ENCODE assay signal across 22 mouse cellular contexts in the genomic region with DNA sequence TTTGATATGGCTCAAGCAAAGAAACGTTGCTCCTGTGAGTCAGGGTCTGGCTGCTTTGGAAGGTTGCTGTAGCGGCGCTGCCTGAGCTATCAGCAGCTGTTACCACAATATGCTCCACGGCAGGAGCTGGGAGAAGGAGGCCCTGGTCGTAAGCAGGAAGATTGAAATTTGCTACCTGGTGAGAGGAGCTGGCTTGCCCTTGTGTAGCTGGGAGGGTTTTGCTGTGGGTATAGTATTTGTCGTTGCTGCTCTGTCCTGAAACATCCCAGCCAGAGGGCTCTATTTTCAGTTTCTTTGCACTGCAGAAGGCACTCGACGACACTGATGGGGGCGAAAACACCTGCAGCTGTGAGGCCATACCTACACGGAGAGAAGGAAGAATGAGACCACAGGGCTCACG. TPM values are rescaled to one million over a fixed set of nuclear protein-coding genes. Genes with fewer than 3 reads are reported as not detected.
A peak's percentile ranks its signal among the peaks of the same experiment; 100 is the strongest.
DNase-seq lines count a peak whose midpoint lies in the region; ATAC-seq lines count a peak whose summit lies in the region.
"Had no signal": no experiment of that assay in that cellular context is flagged by ENCODE, and none has a peak within 500 bp of the region (broad histone marks: within the 10 kb centered on the region; RNA-seq: fewer than 3 reads in every experiment).

No protein-coding gene starts in this region.

- peak; percentile 16 for DNase-seq in CD4-positive, CD25-positive, alpha-beta regulatory T cell, adult 2 months (ENCODE audit: low read depth, low spot score)
- peak; percentile 65 to 69 for DNase-seq in cerebellum, postnatal 36 days
- peak; percentile 77 for DNase-seq in thymus, postnatal 14 days
- DNase-seq: adrenal gland, postnatal 25 days; heart, postnatal 4 days; left cerebral cortex, postnatal 4 days; liver, embryonic 13.5 days; lung, postnatal 10 days had no signal

- H3K9me3 ChIP-seq in megakaryocyte, embryonic 14.5 days = no peaks in the 10 kb centered on the region
- H3K9me3 ChIP-seq in kidney, embryonic 16.5 days (ENCODE audit: low read length) = no peaks in the 10 kb centered on the region
- H3K9me3 ChIP-seq: embryonic facial prominence, embryonic 15.5 days; forebrain, embryonic 15.5 days; intestine, embryonic 15.5 days; liver, embryonic 13.5 days; midbrain, embryonic 13.5 days; neural tube, embryonic 13.5 days had no signal

- no peak overlapping the region for H3K9ac ChIP-seq in kidney, embryonic 16.5 days (replicated peaks; ENCODE audit: low read length)
- H3K9ac ChIP-seq: embryonic facial prominence, embryonic 15.5 days; forebrain, embryonic 15.5 days; intestine, embryonic 15.5 days; liver, embryonic 13.5 days; midbrain, embryonic 13.5 days; neural tube, embryonic 13.5 days had no signal

- no peak for ATAC-seq in CD4-positive, CD25-positive, alpha-beta regulatory T cell, adult 4 months
- ATAC-seq in megakaryocyte, adult 5-6 weeks (ENCODE audit: poor library complexity, severe bottlenecking) = no peak
- no peak for ATAC-seq in granulocyte monocyte progenitor cell, adult 5-6 weeks (replicated peaks; ENCODE audit: poor library complexity, severe bottlenecking)
- no peak for ATAC-seq in kidney, embryonic 16.5 days (ENCODE audit: low FRiP score, low TSS enrichment)
- ATAC-seq: forebrain, embryonic 15.5 days; intestine, embryonic 15.5 days; midbrain, embryonic 13.5 days had no signal

- H3K4me1 ChIP-seq in megakaryocyte, embryonic 14.5 days = peaks cover 87% of the 10 kb centered on the region
- H3K4me1 ChIP-seq in kidney, embryonic 16.5 days (ENCODE audit: insufficient read depth, low read length) = peaks cover 10% of the 10 kb centered on the region
- H3K4me1 ChIP-seq: embryonic facial prominence, embryonic 15.5 days; intestine, embryonic 15.5 days; midbrain, embryonic 13.5 days had no signal

- WGBS in kidney, embryonic 16.5 days = 89% methylated on average over 11 of the region's 11 CpGs

- no peak overlapping the region for H3K4me2 ChIP-seq in kidney, embryonic 16.5 days (replicated peaks; ENCODE audit: low read depth, low read length)
- H3K4me2 ChIP-seq: embryonic facial prominence, embryonic 15.5 days; forebrain, embryonic 15.5 days; intestine, embryonic 15.5 days; liver, embryonic 13.5 days; midbrain, embryonic 13.5 days; neural tube, embryonic 13.5 days had no signal

- peaks cover 88% of the 10 kb centered on the region for H3K36me3 ChIP-seq in megakaryocyte, embryonic 14.5 days (replicated peaks; ENCODE audit: low read length)
- H3K36me3 ChIP-seq in kidney, embryonic 16.5 days (ENCODE audit: insufficient read depth, low read length) = peaks cover 14% of the 10 kb centered on the region; the same call in 1 of the 2 replicates

- no peaks in the 10 kb centered on the region for H3K27me3 ChIP-seq in megakaryocyte, embryonic 14.5 days (replicated peaks)
- no peaks in the 10 kb centered on the region for H3K27me3 ChIP-seq in kidney, embryonic 16.5 days (ENCODE audit: insufficient read depth, low read length)
- H3K27me3 ChIP-seq: embryonic facial prominence, embryonic 15.5 days; forebrain, embryonic 15.5 days; intestine, embryonic 15.5 days; liver, embryonic 13.5 days; midbrain, embryonic 13.5 days; neural tube, embryonic 13.5 days had no signal

- H3K4me3 ChIP-seq in megakaryocyte, embryonic 14.5 days (replicated peaks) = peak overlapping the region; percentile 59
- no peak overlapping the region for H3K4me3 ChIP-seq in kidney, embryonic 16.5 days (ENCODE audit: low read length)
- H3K4me3 ChIP-seq: embryonic facial prominence, embryonic 15.5 days; forebrain, embryonic 15.5 days; intestine, embryonic 15.5 days; liver, embryonic 13.5 days; midbrain, embryonic 13.5 days; neural tube, embryonic 13.5 days had no signal

- no peak overlapping the region for H3K27ac ChIP-seq in kidney, embryonic 16.5 days (ENCODE audit: low read length)
- H3K27ac ChIP-seq: embryonic facial prominence, embryonic 15.5 days; forebrain, embryonic 15.5 days; intestine, embryonic 15.5 days; liver, embryonic 13.5 days; midbrain, embryonic 13.5 days; neural tube, embryonic 13.5 days had no signal

RNA-seq across cellular contexts. Expression of a gene that starts 13.4 kb away (rescaled TPM):
- 10 to 100 TPM; 25.6 to 29.8 TPM for polyA plus RNA-seq in CD4-positive, CD25-positive, alpha-beta regulatory T cell, adult 4 months (2017; shearing (Covaris generic))
- 23.3 and 49.7 TPM in 2 replicates for polyA plus RNA-seq in megakaryocyte, embryonic 14.5 days (2012; ENCODE audit: insufficient read depth, low replicate concordance)
- total RNA-seq in megakaryocyte, adult 5-6 weeks (2015) = 287 and 324 TPM in 2 replicates
- total RNA-seq in megakaryocyte, adult 5-6 weeks (2017) = 142 and 182 TPM in 2 replicates
- 96.0 and 111 TPM in 2 replicates for total RNA-seq in granulocyte monocyte progenitor cell, adult 5-6 weeks (2014; fragmentation: Nextera tagmentation)
- total RNA-seq in granulocyte monocyte progenitor cell, adult 5-6 weeks (2017) = 56.8 and 59.0 TPM in 2 replicates
- 10.3 and 11.3 TPM in 2 replicates for polyA plus RNA-seq in kidney, embryonic 16.5 days (2015; fragmentation: Nextera tagmentation; extraction: Ambion mirVana)

RNA-seq across cellular contexts. Expression of a gene that starts 31.3 kb away (rescaled TPM):
- 10 to 100 TPM; 17.5 to 19.5 TPM for polyA plus RNA-seq in CD4-positive, CD25-positive, alpha-beta regulatory T cell, adult 4 months (2017; shearing (Covaris generic))
- 3.1 and 10.5 TPM in 2 replicates for polyA plus RNA-seq in megakaryocyte, embryonic 14.5 days (2012; ENCODE audit: insufficient read depth, low replicate concordance)
- 33.1 and 37.1 TPM in 2 replicates for total RNA-seq in megakaryocyte, adult 5-6 weeks (2015)
- 23.4 and 24.5 TPM in 2 replicates for total RNA-seq in megakaryocyte, adult 5-6 weeks (2017)
- total RNA-seq in granulocyte monocyte progenitor cell, adult 5-6 weeks (2014; fragmentation: Nextera tagmentation) = 33.9 and 39.8 TPM in 2 replicates
- total RNA-seq in granulocyte monocyte progenitor cell, adult 5-6 weeks (2017) = 17.1 and 21.2 TPM in 2 replicates
- 29.8 and 31.2 TPM in 2 replicates for polyA plus RNA-seq in kidney, embryonic 16.5 days (2015; fragmentation: Nextera tagmentation; extraction: Ambion mirVana)

RNA-seq across cellular contexts. Expression of a gene that starts 31.4 kb away (rescaled TPM):
- 10 to 100 TPM; 20.6 to 31.7 TPM for polyA plus RNA-seq in CD4-positive, CD25-positive, alpha-beta regulatory T cell, adult 4 months (2017; shearing (Covaris generic))
- polyA plus RNA-seq in megakaryocyte, embryonic 14.5 days (2012; ENCODE audit: insufficient read depth, low replicate concordance) = 2.8 and 3.6 TPM in 2 replicates
- total RNA-seq in megakaryocyte, adult 5-6 weeks (2015) = 19.2 and 20.2 TPM in 2 replicates
- 17.8 TPM in 2 replicates for total RNA-seq in megakaryocyte, adult 5-6 weeks (2017)
- 15.6 and 19.6 TPM in 2 replicates for total RNA-seq in granulocyte monocyte progenitor cell, adult 5-6 weeks (2014; fragmentation: Nextera tagmentation)
- 17.9 and 19.9 TPM in 2 replicates for total RNA-seq in granulocyte monocyte progenitor cell, adult 5-6 weeks (2017)
- polyA plus RNA-seq in kidney, embryonic 16.5 days (2015; fragmentation: Nextera tagmentation; extraction: Ambion mirVana) = 22.3 and 22.8 TPM in 2 replicates

RNA-seq across cellular contexts. Expression of a gene that starts 31.4 kb away (rescaled TPM):
- under 1 TPM in 1 of 2 experiments, not detected in 1; 0.52 TPM for polyA plus RNA-seq in CD4-positive, CD25-positive, alpha-beta regulatory T cell, adult 4 months (2017; shearing (Covaris generic))
- polyA plus RNA-seq in megakaryocyte, embryonic 14.5 days (2012; ENCODE audit: insufficient read depth, low replicate concordance) = not detected in 2 replicates
- 0.32 and 0.45 TPM in 2 replicates for total RNA-seq in megakaryocyte, adult 5-6 weeks (2015)
- not detected in 2 replicates for total RNA-seq in megakaryocyte, adult 5-6 weeks (2017)
- 2.2 TPM in 1 of 2 replicates, not detected in the other for total RNA-seq in granulocyte monocyte progenitor cell, adult 5-6 weeks (2014; fragmentation: Nextera tagmentation)
- 0.47 and 1.0 TPM in 2 replicates for total RNA-seq in granulocyte monocyte progenitor cell, adult 5-6 weeks (2017)
- 0.11 TPM in 1 of 2 replicates, not detected in the other for polyA plus RNA-seq in kidney, embryonic 16.5 days (2015; fragmentation: Nextera tagmentation; extraction: Ambion mirVana)
- total RNA-seq: common myeloid progenitor, adult 5-6 weeks; left cerebral cortex, postnatal 4 days had no signal
- polyA plus RNA-seq: forebrain, embryonic 15.5 days; intestine, embryonic 15.5 days; large intestine, adult 2 months; midbrain, embryonic 13.5 days had no signal

RNA-seq across cellular contexts. Expression of a gene that starts 38.8 kb away (rescaled TPM):
- not detected for polyA plus RNA-seq in CD4-positive, CD25-positive, alpha-beta regulatory T cell, adult 4 months (2017; shearing (Covaris generic))
- polyA plus RNA-seq in megakaryocyte, embryonic 14.5 days (2012; ENCODE audit: insufficient read depth, low replicate concordance) = not detected in 2 replicates
- total RNA-seq in megakaryocyte, adult 5-6 weeks (2015) = not detected in 2 replicates
- not detected in 2 replicates for total RNA-seq in megakaryocyte, adult 5-6 weeks (2017)
- total RNA-seq in granulocyte monocyte progenitor cell, adult 5-6 weeks (2014; fragmentation: Nextera tagmentation) = not detected in 2 replicates
- not detected in 2 replicates for total RNA-seq in granulocyte monocyte progenitor cell, adult 5-6 weeks (2017)
- not detected in 2 replicates for polyA plus RNA-seq in kidney, embryonic 16.5 days (2015; fragmentation: Nextera tagmentation; extraction: Ambion mirVana)
- total RNA-seq: adrenal gland, postnatal 25 days; common myeloid progenitor, adult 5-6 weeks; gastrocnemius, postnatal 4 days; heart, postnatal 4 days; left cerebral cortex, postnatal 4 days had no signal
- polyA plus RNA-seq: embryonic facial prominence, embryonic 15.5 days; forebrain, embryonic 15.5 days; intestine, embryonic 15.5 days; large intestine, adult 2 months; liver, embryonic 13.5 days; midbrain, embryonic 13.5 days; neural tube, embryonic 13.5 days; stomach, embryonic 16.5 days had no signal

Comparison
In these comparisons a context has a peak if more than half of its experiments do, and no peak if none do; other contexts are left out.
1. DNase-seq: peak in every context shown above with its lines; median percentile 77 in thymus, postnatal 14 days; 67 in cerebellum, postnatal 36 days; 16 in CD4-positive, CD25-positive, alpha-beta regulatory T cell, adult 2 months.